Mouse (Mus musculus): ENCODE data around the gene Prmt3.

- TF ChIP-seq CTCF (IDR thresholded peaks at IDR 0.05; ENCODE audit: insufficient read depth, low read depth, low read length) (no peak), POLR2A (IDR thresholded peaks at IDR 0.05; ENCODE audit: insufficient read depth, low read depth, low read length) (no peak)
Observed at GRCm38 (mm10) chr7:49809562-49809961, 31.4 kb downstream of the Prmt3 start.

All from olfactory bulb, adult 2 months (tissue).